21 mouse cellular contexts compared by ENCODE assay signal in the genomic region with DNA sequence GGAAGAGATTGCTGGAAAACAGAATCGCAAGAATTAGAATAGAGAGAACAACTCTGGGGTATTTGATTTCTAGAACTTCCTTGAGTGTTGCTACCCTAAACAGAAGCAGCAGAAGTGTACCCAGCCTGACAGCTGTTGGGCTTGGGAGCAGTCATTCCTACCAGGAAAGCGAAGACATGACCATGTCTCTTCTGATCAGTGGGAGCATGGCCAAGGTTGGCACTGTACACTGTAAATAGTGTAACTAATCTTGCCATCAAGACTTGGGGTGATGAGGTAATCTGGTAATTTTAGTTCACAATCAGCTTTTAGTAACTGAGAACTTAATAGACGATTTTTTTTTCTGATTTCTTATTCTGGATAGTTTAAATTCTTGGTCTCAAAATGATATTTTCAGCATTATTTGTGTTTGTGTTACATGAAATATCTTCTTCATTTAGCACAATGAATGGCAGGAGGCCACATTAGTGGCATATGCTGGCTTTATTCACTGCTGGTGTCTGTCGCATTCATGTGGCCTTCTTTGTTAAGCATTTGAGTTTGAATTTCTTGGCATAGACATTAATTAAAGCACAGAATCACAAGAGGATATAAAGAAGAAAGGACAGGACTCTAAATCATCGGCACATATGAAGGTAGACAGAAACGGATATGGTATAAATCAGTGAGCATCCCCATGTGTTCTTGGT.
DNase-seq lines count a peak whose midpoint lies in the region; ATAC-seq and TF ChIP-seq lines count a peak whose summit lies in the region.
"Had no signal": no experiment of that assay in that cellular context is flagged by ENCODE, and none has a peak within 500 bp of the region (broad histone marks: within the 10 kb centered on the region; RNA-seq: fewer than 3 reads in every experiment).

No protein-coding gene starts in this region.

- H3K4me3 ChIP-seq in forebrain, embryonic 16.5 days (replicated peaks; ENCODE audit: low read length): no peak overlapping the region
- H3K4me3 ChIP-seq in forebrain, embryonic 12.5 days (replicated peaks): no peak overlapping the region
- H3K4me3 ChIP-seq in left cerebral cortex, adult 2 months: no peak overlapping the region
- no peak overlapping the region for H3K4me3 ChIP-seq in cerebellum, adult 2 months (replicated peaks; ENCODE audit: insufficient read depth, low read depth, low read length)
- H3K4me3 ChIP-seq: embryonic facial prominence, embryonic 12.5 days; heart, adult 2 months; heart, embryonic 13.5 days; limb, embryonic 13.5 days; liver, embryonic 12.5 days had no signal

- DNase-seq in left cerebral cortex, postnatal 4 days: peak; percentile 81
- DNase-seq in left cerebral cortex, adult 2 months (ENCODE audit: extremely low spot score in 1 of 2, low spot score in 2 of 2): no peak
- peak; percentile 54 to 70 for DNase-seq in cerebellum, adult 2 months
- DNase-seq in spleen, adult 12 weeks (ENCODE audit: low spot score): no peak
- DNase-seq: gastrocnemius, postnatal 36 days; heart, adult 2 months; heart, postnatal 14 days; kidney, adult 8-10 months; kidney, postnatal 10 days; layer of hippocampus, postnatal 36 days; lung, adult 18-20 months; lung, postnatal 10 days had no signal

- no peaks in the 10 kb centered on the region for H3K9me3 ChIP-seq in forebrain, embryonic 16.5 days (ENCODE audit: control insufficient read depth, low read length)
- no peaks in the 10 kb centered on the region for H3K9me3 ChIP-seq in forebrain, embryonic 12.5 days
- H3K9me3 ChIP-seq: embryonic facial prominence, embryonic 12.5 days; heart, embryonic 13.5 days; limb, embryonic 13.5 days; liver, embryonic 12.5 days had no signal

- WGBS in forebrain, embryonic 16.5 days: 67% methylated on average over 6 of the region's 6 CpGs
- WGBS in forebrain, embryonic 12.5 days: 86% methylated on average over 6 of the region's 6 CpGs
- 14% methylated on average over 6 of the region's 6 CpGs for WGBS in cerebellum, adult 2 months

- H3K27ac ChIP-seq in forebrain, embryonic 16.5 days (ENCODE audit: low read length): no peak overlapping the region
- no peak overlapping the region for H3K27ac ChIP-seq in forebrain, embryonic 12.5 days
- H3K27ac ChIP-seq in left cerebral cortex, adult 2 months: no peak overlapping the region
- H3K27ac ChIP-seq in cerebellum, adult 2 months (ENCODE audit: insufficient read depth, low read length): 0 out of 2 replicates have a peak overlapping the region, but pooled peaks have one; percentile 23
- H3K27ac ChIP-seq: embryonic facial prominence, embryonic 12.5 days; heart, adult 2 months; heart, embryonic 13.5 days; limb, embryonic 13.5 days; liver, embryonic 12.5 days had no signal

- no peaks in the 10 kb centered on the region for H3K4me1 ChIP-seq in forebrain, embryonic 16.5 days (replicated peaks; ENCODE audit: control insufficient read depth, insufficient read depth, low read length)
- H3K4me1 ChIP-seq in forebrain, embryonic 12.5 days: no peaks in the 10 kb centered on the region
- H3K4me1 ChIP-seq in cerebellum, adult 2 months (ENCODE audit: control insufficient read depth, insufficient read depth, low read length): peaks cover 35% of the 10 kb centered on the region
- H3K4me1 ChIP-seq: embryonic facial prominence, embryonic 12.5 days; limb, embryonic 13.5 days; liver, embryonic 12.5 days had no signal

- no peak for TF ChIP-seq POLR2A in cerebellum, adult 2 months (IDR thresholded peaks at IDR 0.05; ENCODE audit: borderline replicate concordance, insufficient read depth, low read length)

- no peaks in the 10 kb centered on the region for H3K36me3 ChIP-seq in forebrain, embryonic 16.5 days (ENCODE audit: control insufficient read depth, insufficient read depth)
- no peaks in the 10 kb centered on the region for H3K36me3 ChIP-seq in forebrain, embryonic 12.5 days (replicated peaks)
- H3K36me3 ChIP-seq: embryonic facial prominence, embryonic 12.5 days; heart, embryonic 13.5 days; limb, embryonic 13.5 days; liver, embryonic 12.5 days had no signal

- no peak overlapping the region for H3K4me2 ChIP-seq in forebrain, embryonic 16.5 days (ENCODE audit: low read length)
- H3K4me2 ChIP-seq in forebrain, embryonic 12.5 days: no peak overlapping the region
- H3K4me2 ChIP-seq: embryonic facial prominence, embryonic 12.5 days; heart, embryonic 13.5 days; limb, embryonic 13.5 days; liver, embryonic 12.5 days; midbrain, embryonic 11.5 days had no signal

- ATAC-seq in forebrain, embryonic 16.5 days: 0 out of 2 replicates have a peak, but pooled peaks have one; percentile 49
- no peak for ATAC-seq in forebrain, embryonic 12.5 days (ENCODE audit: low FRiP score)
- no peak for ATAC-seq in megakaryocyte, adult 5-6 weeks (ENCODE audit: poor library complexity, severe bottlenecking)
- ATAC-seq: CD4-positive, CD25-positive, alpha-beta regulatory T cell, adult 4 months; liver, embryonic 12.5 days had no signal

- intact Hi-C loops in left cerebral cortex, postnatal 4 days (cut with DNase I): no loop called here
- intact Hi-C loops in left cerebral cortex, adult 2 months (cut with DNase I): no loop called here

- H3K27me3 ChIP-seq in forebrain, embryonic 16.5 days (replicated peaks; ENCODE audit: control insufficient read depth, insufficient read depth, low read length): no peaks in the 10 kb centered on the region
- H3K27me3 ChIP-seq in forebrain, embryonic 12.5 days: no peaks in the 10 kb centered on the region
- no peaks in the 10 kb centered on the region for H3K27me3 ChIP-seq in cerebellum, adult 2 months (ENCODE audit: control insufficient read depth, insufficient read depth, low read length)
- H3K27me3 ChIP-seq: embryonic facial prominence, embryonic 12.5 days; heart, embryonic 13.5 days; limb, embryonic 13.5 days; liver, embryonic 12.5 days had no signal

- H3K9ac ChIP-seq in forebrain, embryonic 16.5 days (replicated peaks; ENCODE audit: low read depth, low read length): no peak overlapping the region
- no peak overlapping the region for H3K9ac ChIP-seq in forebrain, embryonic 12.5 days
- H3K9ac ChIP-seq: embryonic facial prominence, embryonic 12.5 days; heart, embryonic 13.5 days; limb, embryonic 13.5 days; liver, embryonic 12.5 days had no signal

- TF ChIP-seq CTCF in left cerebral cortex, adult 2 months (IDR thresholded peaks at IDR 0.05): no peak
- TF ChIP-seq CTCF in cerebellum, adult 2 months (IDR thresholded peaks at IDR 0.05; ENCODE audit: borderline replicate concordance, insufficient read depth, low read depth, low read length): no peak

Comparison
In these comparisons a context has a peak if more than half of its experiments do, and no peak if none do; other contexts are left out.
1. DNase-seq: peak in left cerebral cortex, postnatal 4 days (single experiment) and cerebellum, adult 2 months (2 of 2); none in left cerebral cortex, adult 2 months (0 of 2) and spleen, adult 12 weeks (single experiment).